Mouse (Mus musculus) liver, embryonic 13.5 days (tissue): Measurements from ENCODE around the gene Olfr641. TPM values are rescaled to one million over a fixed set of nuclear protein-coding genes. Genes with fewer than 3 reads are reported as not detected.

ENCODE experiments used
- ATAC-seq: fragments of 200-750 bp; cut with Nextera tagmentation; 2 replicates; pipeline ENCODE4 v1.8.0; 2017; ENCODE audit warnings: low read depth, mild to moderate bottlenecking, moderate number of reproducible peaks, moderate library complexity
- DNase-seq: peaks from one replicate; pipeline ENCODE4 v3.0.0; 2022
- H3K27ac ChIP-seq: fragments of 300-500 bp; sonication (generic); 2 replicates; pipeline ENCODE4 v1.5.1; 2015; ENCODE audit warnings: moderate library complexity, mild to moderate bottlenecking, inconsistent platforms
- H3K27me3 ChIP-seq: fragments of 300-500 bp; sonication (generic); 2 replicates; pipeline ENCODE4 v1.6.1; 2015; ENCODE audit warnings: mild to moderate bottlenecking, inconsistent platforms
- H3K36me3 ChIP-seq: fragments of 300-500 bp; sonication (generic); 2 replicates; pipeline ENCODE4 v1.6.1; 2015; ENCODE audit warnings: mild to moderate bottlenecking, inconsistent platforms
- H3K4me1 ChIP-seq: fragments of 300-500 bp; sonication (generic); replicated peaks from 2 replicates; pipeline ENCODE4 v1.6.1; 2015; ENCODE audit warnings: inconsistent platforms
- H3K4me2 ChIP-seq: fragments of 300-500 bp; sonication (generic); 2 replicates; pipeline ENCODE4 v1.6.1; 2015; ENCODE audit warnings: inconsistent platforms, mild to moderate bottlenecking, moderate library complexity
- H3K4me3 ChIP-seq: fragments of 300-500 bp; sonication (generic); replicated peaks from 2 replicates; pipeline ENCODE4 v1.5.1; 2015; ENCODE audit warnings: mild to moderate bottlenecking, inconsistent platforms
- H3K9ac ChIP-seq: fragments of 300-500 bp; sonication (generic); 2 replicates; pipeline ENCODE4 v1.6.1; 2015; ENCODE audit warnings: mild to moderate bottlenecking, inconsistent platforms
- H3K9me3 ChIP-seq: fragments of 300-500 bp; sonication (generic); replicated peaks from 2 replicates; pipeline ENCODE4 v1.6.1; 2016; ENCODE audit warnings: inconsistent platforms
- WGBS: fragments of 180-500 bp; shearing (Covaris S2); methylation state at CpG from one replicate; pipeline ENCODE4 v1.1.7; 2015; ENCODE audit not compliant: insufficient replicate concordance; 5-methylcytosine and 5-hydroxymethylcytosine counted together
- polyA plus RNA-seq: library from polyadenylated mRNA; unstranded; fragments of >200 nt; fragmentation: Nextera tagmentation; extraction: Ambion mirVana; gene quantifications from 2 replicates; pipeline ENCODE4 v1.2.1, GENCODE M21; 2015

The Olfr641 gene
- polyA plus RNA-seq, 1 experiment from 2014 or later = not detected

- Histone ChIP-seq H3K36me3 (no peaks in the 10 kb centered on the region), H3K27me3 (no peaks in the 10 kb centered on the region), H3K9ac (no peak within 1 kb of the TSS), H3K27ac (no peak within 1 kb of the TSS), H3K4me3 (no peak within 1 kb of the TSS), H3K4me1 (no peaks in the 10 kb centered on the region), H3K9me3 (no peaks in the 10 kb centered on the region), H3K4me2 (no peak within 1 kb of the TSS)
- WGBS = 57% methylated on average over 2 of the region's 2 CpGs
- no peak for DNase-seq
- ATAC-seq = no peak
These were observed 36.5 kb downstream of the Olfr641 start, which contains the start of gene Olfr644 for GRCm38 (mm10) chr7:104071769-104072168. TSS of gene Olfr644 (minus strand) at chr7:104071869.

GRCm38 (mm10) chr7:104085365-104085764 lies 50.1 kb downstream of the Olfr641 start, which contains the start of gene Olfr645:
TSS of gene Olfr645 (minus strand) at chr7:104085465.
- WGBS = 48% methylated on average over 1 of the region's 1 CpGs
- ATAC-seq = no peak
- Histone ChIP-seq H3K9ac (no peak within 1 kb of the TSS), H3K4me3 (no peak within 1 kb of the TSS), H3K27me3 (no peaks in the 10 kb centered on the region), H3K36me3 (no peaks in the 10 kb centered on the region), H3K4me1 (no peaks in the 10 kb centered on the region), H3K4me2 (no peak within 1 kb of the TSS), H3K27ac (no peak within 1 kb of the TSS), H3K9me3 (no peaks in the 10 kb centered on the region)
- DNase-seq = no peak

Other genes starting within 250 kb of the Olfr641 start
- not detected in 2 replicates for gene Olfr67, start 243.6 kb upstream of the Olfr641 start, polyA plus RNA-seq
- gene Hbb-bt, start 221.4 kb upstream of the Olfr641 start, polyA plus RNA-seq = 49,070 and 53,102 TPM in 2 replicates
- gene Hbb-bs, start 207.3 kb upstream of the Olfr641 start, polyA plus RNA-seq = 91,050 and 104,119 TPM in 2 replicates
- 0.32 and 0.36 TPM in 2 replicates for gene Hbb-bh2, start 194.9 kb upstream of the Olfr641 start, polyA plus RNA-seq
- 367 and 436 TPM in 2 replicates for gene Hbb-bh1, start 192.3 kb upstream of the Olfr641 start, polyA plus RNA-seq
- 3,309 and 4,306 TPM in 2 replicates for gene Hbb-y, start 182.2 kb upstream of the Olfr641 start, polyA plus RNA-seq
- not detected in 2 replicates for gene Olfr66, start 149.2 kb upstream of the Olfr641 start, polyA plus RNA-seq
- not detected in 2 replicates for gene Olfr64, start 141.0 kb upstream of the Olfr641 start, polyA plus RNA-seq
- gene Olfr65, start 132.0 kb upstream of the Olfr641 start, polyA plus RNA-seq = not detected in 2 replicates
- gene Olfr631, start 106.6 kb upstream of the Olfr641 start, polyA plus RNA-seq = 0.12 TPM in 1 of 2 replicates, not detected in the other
- gene Olfr632, start 101.1 kb upstream of the Olfr641 start, polyA plus RNA-seq = 0.21 and 0.33 TPM in 2 replicates
- not detected in 2 replicates for gene Olfr633, start 91.0 kb upstream of the Olfr641 start, polyA plus RNA-seq
- not detected in 2 replicates for gene Olfr635, start 64.3 kb upstream of the Olfr641 start, polyA plus RNA-seq
- not detected in 2 replicates for gene Olfr638, start 36.7 kb upstream of the Olfr641 start, polyA plus RNA-seq
- not detected in 2 replicates for gene Olfr639, start 18.1 kb upstream of the Olfr641 start, polyA plus RNA-seq
- gene Olfr640, start 9.9 kb upstream of the Olfr641 start, polyA plus RNA-seq = not detected in 2 replicates
- not detected in 2 replicates for gene Olfr642, start 17.2 kb downstream of the Olfr641 start, polyA plus RNA-seq
- not detected in 2 replicates for gene 4930516K23Rik, start 26.0 kb downstream of the Olfr641 start, polyA plus RNA-seq
- gene Olfr644, start 36.4 kb downstream of the Olfr641 start, polyA plus RNA-seq = not detected in 2 replicates
- gene Olfr645, start 50.0 kb downstream of the Olfr641 start, polyA plus RNA-seq = not detected in 2 replicates
- gene Olfr646, start 69.4 kb downstream of the Olfr641 start, polyA plus RNA-seq = not detected in 2 replicates
- gene Ubqln5, start 94.4 kb downstream of the Olfr641 start, polyA plus RNA-seq = not detected in 2 replicates
- not detected in 2 replicates for gene Olfr643, start 102.0 kb downstream of the Olfr641 start, polyA plus RNA-seq
- gene Ubqln3, start 107.8 kb downstream of the Olfr641 start, polyA plus RNA-seq = not detected in 2 replicates
- not detected in 2 replicates for gene Ubqlnl, start 115.1 kb downstream of the Olfr641 start, polyA plus RNA-seq
- gene Olfm5, start 129.4 kb downstream of the Olfr641 start, polyA plus RNA-seq = 0.15 TPM in 1 of 2 replicates, not detected in the other
- 0.03 and 0.05 TPM in 2 replicates for gene Olfr648, start 147.9 kb downstream of the Olfr641 start, polyA plus RNA-seq
- not detected in 2 replicates for gene Olfr649, start 160.5 kb downstream of the Olfr641 start, polyA plus RNA-seq
- 0.77 and 0.89 TPM in 2 replicates for gene Trim6, start 183.3 kb downstream of the Olfr641 start, polyA plus RNA-seq
- 0.90 and 1.7 TPM in 2 replicates for gene Trim34a, start 209.0 kb downstream of the Olfr641 start, polyA plus RNA-seq